Mouse (Mus musculus) lung, embryonic 16.5 days (tissue): ENCODE measurements around the gene Polr1e. TPM values are rescaled to one million over a fixed set of nuclear protein-coding genes. Genes with fewer than 3 reads are reported as not detected.
"Not testable (repeated sequence)": the region's sequence is repeated elsewhere in the genome, so short reads cannot be mapped to it uniquely, and the experiment has no call there.

Experiments used
- ATAC-seq: fragments of 200-750 bp; cut with Nextera tagmentation; 2 replicates; pipeline ENCODE4 v1.8.0; 2017; ENCODE audit warnings: low read depth, mild to moderate bottlenecking, moderate library complexity
- H3K27ac ChIP-seq: fragments of 300-500 bp; sonication (generic); 2 replicates; pipeline ENCODE4 v1.5.1; 2014; ENCODE audit warnings: mild to moderate bottlenecking, control low read depth, low read length
- H3K27me3 ChIP-seq: fragments of 300-500 bp; sonication (generic); 2 replicates; pipeline ENCODE4 v1.6.1; 2014; ENCODE audit warnings: low read depth, low read length, mixed read lengths; ENCODE audit not compliant: control insufficient read depth, insufficient read depth
- H3K36me3 ChIP-seq: fragments of 300-500 bp; sonication (generic); 2 replicates; pipeline ENCODE4 v1.6.1; 2014; ENCODE audit warnings: low read length; ENCODE audit not compliant: control insufficient read depth, insufficient read depth
- H3K4me1 ChIP-seq: fragments of 300-500 bp; sonication (generic); replicated peaks from 2 replicates; pipeline ENCODE4 v1.6.1; 2014; ENCODE audit warnings: low read length, mixed read lengths; ENCODE audit not compliant: control insufficient read depth, insufficient read depth
- H3K4me2 ChIP-seq: fragments of 300-500 bp; sonication (generic); 2 replicates; pipeline ENCODE4 v1.6.1; 2014; ENCODE audit warnings: low read depth, low read length, control low read depth
- H3K4me3 ChIP-seq: fragments of 300-500 bp; sonication (generic); 2 replicates; pipeline ENCODE4 v1.5.1; 2014; ENCODE audit warnings: mild to moderate bottlenecking, low read length, control low read depth
- H3K9ac ChIP-seq: fragments of 300-500 bp; sonication (generic); 2 replicates; pipeline ENCODE4 v1.6.1; 2014; ENCODE audit warnings: low read length, control low read depth
- H3K9me3 ChIP-seq: fragments of 300-500 bp; sonication (generic); 2 replicates; pipeline ENCODE4 v1.6.1; 2016; ENCODE audit warnings: low read length; ENCODE audit not compliant: control insufficient read depth
- WGBS: fragments of 180-500 bp; shearing (Covaris S2); extraction: QIAGEN DNeasy Blood & Tissue Kit; methylation state at CpG from one replicate; pipeline ENCODE4 v1.1.7; 2014; 5-methylcytosine and 5-hydroxymethylcytosine counted together
- polyA plus RNA-seq: library from polyadenylated mRNA; unstranded; fragments of >200 nt; fragmentation: Nextera tagmentation; extraction: Ambion mirVana; gene quantifications from 2 replicates; pipeline ENCODE4 v1.2.1, GENCODE M21; 2015

Gene Polr1e
- polyA plus RNA-seq, 1 experiment from 2014 or later, result 29.8 TPM

DNA sequence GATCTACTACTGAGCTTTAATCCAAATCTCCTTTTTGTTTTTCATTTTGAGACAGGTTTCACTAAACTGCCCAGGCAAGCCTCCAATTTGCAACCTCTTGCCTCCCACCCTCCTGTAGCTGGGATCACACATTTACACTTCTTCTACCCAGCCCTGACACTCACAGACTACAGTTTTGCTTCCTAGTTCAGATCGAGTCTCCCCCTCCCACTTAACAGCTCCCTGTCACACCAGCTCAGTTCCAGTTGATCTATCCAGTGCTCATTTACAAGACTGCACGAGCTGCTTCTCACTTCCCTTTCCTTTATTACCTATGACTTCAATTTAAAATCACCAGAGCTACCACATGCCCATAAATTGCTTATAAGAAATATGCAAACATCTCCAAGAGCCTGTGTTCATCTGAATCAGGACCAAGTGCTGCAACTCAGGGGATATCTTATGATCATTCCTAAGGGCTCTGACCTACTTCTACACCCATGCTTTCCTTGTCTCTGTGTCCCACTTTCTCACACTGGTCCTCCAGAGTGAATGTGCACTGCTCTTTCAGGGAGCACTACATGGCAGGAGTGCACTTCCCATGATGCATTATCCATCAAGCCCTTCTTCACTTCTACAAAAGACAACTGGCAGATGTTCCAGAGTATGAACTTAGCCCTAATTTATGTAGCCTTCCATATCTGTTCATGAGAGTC, 47.8 kb downstream of the Polr1e start:
- Histone ChIP-seq H3K27me3 (no peaks in the 10 kb centered on the region), H3K9me3 (no peaks in the 10 kb centered on the region), H3K4me1 (0 out of 2 replicates have a peak, but pooled peaks cover 2% of the 10 kb centered on the region), H3K9ac (no peak overlapping the region), H3K4me2 (no peak overlapping the region), H3K36me3 (no peaks in the 10 kb centered on the region), H3K4me3 (no peak overlapping the region), H3K27ac (no peak overlapping the region)
- no peak for ATAC-seq
- 23% methylated on average over 2 of the region's 2 CpGs for WGBS

DNA sequence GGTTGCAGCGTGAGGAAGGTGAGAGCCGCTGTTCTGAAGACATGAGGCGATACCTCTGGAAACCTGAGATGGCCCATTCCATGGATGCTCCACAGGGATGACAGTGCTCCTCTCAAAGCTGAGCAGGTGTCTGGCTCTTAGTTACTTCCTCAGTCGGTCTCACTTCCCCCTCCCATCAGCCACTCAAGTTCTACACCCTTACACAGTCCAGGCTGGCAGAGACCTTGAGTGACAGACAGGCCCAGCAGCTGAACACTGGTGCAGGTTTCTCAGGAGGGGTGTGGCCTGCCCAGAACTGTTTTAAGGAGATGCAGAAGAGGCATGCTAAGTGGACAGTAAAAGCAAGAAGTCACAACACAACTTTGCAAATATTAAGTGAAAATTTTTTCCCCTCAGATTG, 49.4 kb downstream of the Polr1e start:
- H3K4me1 ChIP-seq, result 0 out of 2 replicates have a peak, but pooled peaks cover 2% of the 10 kb centered on the region
- ATAC-seq, result no peak

DNA sequence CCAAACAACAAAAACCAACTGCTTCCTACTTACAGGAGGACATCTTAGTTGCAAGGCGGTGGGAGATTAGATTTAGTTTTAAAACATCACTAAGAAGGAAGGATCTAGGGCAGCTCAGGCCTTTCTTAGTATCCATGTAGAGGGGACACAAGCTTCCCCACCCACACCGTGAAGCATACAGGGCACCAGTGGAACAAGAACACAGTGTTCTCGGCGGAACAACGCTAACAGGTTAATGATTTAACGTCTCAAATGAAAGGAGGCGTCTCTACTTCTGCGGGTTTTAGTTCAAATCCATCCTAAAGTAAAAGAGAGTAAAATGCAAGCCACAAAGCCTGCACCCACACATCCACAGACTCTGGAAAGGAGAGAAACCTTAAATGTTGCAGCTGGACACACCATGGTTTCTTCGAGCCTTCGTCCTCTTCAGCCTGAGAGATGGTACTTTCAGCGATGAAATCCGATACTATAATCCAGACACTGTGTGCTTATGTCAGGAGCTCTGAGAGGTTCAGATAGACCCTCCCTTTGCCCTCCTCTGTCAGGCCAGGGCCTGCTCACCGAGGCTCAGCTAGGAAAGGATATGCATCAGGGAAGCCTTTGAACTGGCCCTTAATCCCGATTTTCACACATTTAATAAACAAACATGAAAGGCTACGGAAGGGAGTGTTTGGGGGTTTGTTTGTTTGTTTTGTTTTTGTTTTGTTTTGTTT, 54.0 kb downstream of the Polr1e start:
- ATAC-seq, result no peak
- WGBS, result 51% methylated on average over 15 of the region's 15 CpGs

More for the DNA sequence above, 49.4 kb downstream of the Polr1e start:
- Histone ChIP-seq H3K9me3 (no peaks in the 10 kb centered on the region), H3K4me2 (no peak overlapping the region), H3K4me3 (no peak overlapping the region), H3K27me3 (no peaks in the 10 kb centered on the region), H3K9ac (no peak overlapping the region), H3K27ac (no peak overlapping the region), H3K36me3 (no peaks in the 10 kb centered on the region)
- 75% methylated on average over 4 of the region's 4 CpGs for WGBS

DNA sequence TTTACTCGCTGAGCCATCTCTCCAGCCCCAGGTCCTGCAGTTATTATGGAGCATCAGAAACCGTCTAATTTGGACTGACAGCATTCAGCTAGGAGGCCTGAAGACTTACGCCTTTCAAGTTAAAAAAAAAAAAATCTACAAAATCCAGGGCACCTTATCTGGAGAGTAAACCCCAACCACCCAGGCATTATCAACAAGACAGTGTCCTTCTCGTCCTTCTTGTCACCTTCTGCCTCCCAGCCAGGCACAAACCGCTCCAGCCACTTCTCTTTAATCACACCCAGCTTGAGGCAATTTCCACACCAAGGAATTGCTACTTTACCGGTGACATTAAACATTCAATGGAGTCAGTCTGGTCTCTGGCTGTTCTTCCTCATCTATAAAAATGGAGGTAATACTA, 55.2 kb downstream of the Polr1e start:
- Histone ChIP-seq H3K4me3 (no peak overlapping the region), H3K4me2 (no peak overlapping the region), H3K27me3 (no peaks in the 10 kb centered on the region), H3K4me1 (0 out of 2 replicates have a peak, but pooled peaks cover 2% of the 10 kb centered on the region), H3K27ac (no peak overlapping the region), H3K9me3 (no peaks in the 10 kb centered on the region), H3K36me3 (no peaks in the 10 kb centered on the region), H3K9ac (no peak overlapping the region)
- WGBS, result 77% methylated on average over 6 of the region's 6 CpGs
- no peak for ATAC-seq

More for the DNA sequence above, 54.0 kb downstream of the Polr1e start:
- Histone ChIP-seq H3K9me3 (no peaks in the 10 kb centered on the region), H3K4me2 (no peak overlapping the region), H3K4me1 (0 out of 2 replicates have a peak, but pooled peaks cover 2% of the 10 kb centered on the region), H3K4me3 (no peak overlapping the region), H3K36me3 (no peaks in the 10 kb centered on the region), H3K27me3 (no peaks in the 10 kb centered on the region), H3K27ac (no peak overlapping the region), H3K9ac (no peak overlapping the region)

DNA sequence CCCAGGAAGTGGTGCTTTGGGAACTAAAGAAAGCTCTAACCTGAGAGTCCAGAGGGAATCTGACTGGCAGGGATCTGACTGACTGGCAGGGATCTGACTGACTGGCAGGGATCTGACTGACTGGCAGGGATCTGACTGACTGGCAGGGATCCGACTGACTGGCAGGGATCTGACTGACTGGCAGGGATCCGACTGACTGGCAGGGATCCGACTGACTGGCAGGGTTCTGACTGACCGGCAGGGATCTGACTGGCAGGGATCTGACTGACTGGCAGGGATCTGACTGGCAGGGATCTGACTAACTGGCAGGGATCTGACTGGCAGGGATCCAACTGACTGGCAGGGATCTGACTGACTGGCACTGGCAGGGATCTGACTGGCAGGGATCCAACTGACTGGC, 62.7 kb downstream of the Polr1e start:
- WGBS, result 86% methylated on average over 4 of the region's 4 CpGs
- not testable (repeated sequence) for H3K9ac ChIP-seq, H3K9me3 ChIP-seq, H3K27me3 ChIP-seq, H3K36me3 ChIP-seq, H3K4me1 ChIP-seq, ATAC-seq, H3K4me2 ChIP-seq, H3K27ac ChIP-seq, H3K4me3 ChIP-seq

DNA sequence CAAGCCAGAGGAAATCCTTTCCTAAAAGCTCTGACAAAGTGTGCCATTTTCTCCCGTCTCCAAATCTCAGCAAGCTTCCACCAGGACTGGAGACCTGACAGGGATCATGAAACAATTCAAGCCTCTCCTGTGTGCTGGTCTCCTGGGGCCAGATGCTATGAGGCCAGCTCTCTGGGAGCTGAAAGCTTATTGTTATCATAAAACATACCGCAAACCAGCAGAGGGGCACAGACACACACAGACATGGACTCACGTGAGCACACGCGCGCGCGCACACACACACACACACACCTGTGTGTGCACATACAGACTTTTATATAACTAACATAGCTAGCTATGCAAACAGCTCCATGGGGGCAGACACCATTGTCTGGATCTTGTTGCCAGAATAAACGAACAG, 64.6 kb downstream of the Polr1e start:
- 71% methylated on average over 9 of the region's 9 CpGs for WGBS
- Histone ChIP-seq H3K36me3 (no peaks in the 10 kb centered on the region), H3K9ac (no peak overlapping the region), H3K27me3 (no peaks in the 10 kb centered on the region), H3K4me1 (peaks cover 9% of the 10 kb centered on the region), H3K4me3 (peak overlapping the region; percentile 96; the same call in 1 of the 2 replicates), H3K9me3 (no peaks in the 10 kb centered on the region), H3K4me2 (peak overlapping the region; percentile 90; the same call in 1 of the 2 replicates), H3K27ac (no peak overlapping the region)
- no peak for ATAC-seq

DNA sequence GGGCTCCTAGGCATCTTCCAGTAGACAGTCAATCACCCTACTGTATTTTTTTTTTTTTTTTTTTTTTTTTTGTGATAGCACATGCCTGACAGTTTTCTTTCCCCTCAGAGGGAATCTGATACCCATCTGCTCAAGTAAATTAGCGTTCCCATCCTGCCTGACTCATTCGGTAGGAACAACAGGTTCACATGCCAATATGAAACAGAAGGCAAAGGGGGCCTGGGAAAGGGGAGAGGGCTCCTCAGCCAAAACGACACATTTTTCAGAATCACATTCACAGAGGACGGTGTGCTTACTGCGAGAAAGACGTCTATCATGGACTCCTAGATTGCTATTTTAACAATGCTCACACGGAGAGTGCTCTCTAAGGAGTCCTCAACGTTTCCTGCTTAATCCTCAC, 65.1 kb downstream of the Polr1e start:
- no peaks in the 10 kb centered on the region for H3K27me3 ChIP-seq
- peak overlapping the region; percentile 96 for H3K4me3 ChIP-seq
- no peaks in the 10 kb centered on the region for H3K9me3 ChIP-seq
- H3K9ac ChIP-seq, result peak overlapping the region; percentile 96
- ATAC-seq, result no peak
- peak overlapping the region; percentile 90 for H3K4me2 ChIP-seq
- 2% methylated on average over 8 of the region's 8 CpGs for WGBS
- no peaks in the 10 kb centered on the region for H3K36me3 ChIP-seq
- H3K27ac ChIP-seq, result no peak overlapping the region
- peaks cover 9% of the 10 kb centered on the region for H3K4me1 ChIP-seq

DNA sequence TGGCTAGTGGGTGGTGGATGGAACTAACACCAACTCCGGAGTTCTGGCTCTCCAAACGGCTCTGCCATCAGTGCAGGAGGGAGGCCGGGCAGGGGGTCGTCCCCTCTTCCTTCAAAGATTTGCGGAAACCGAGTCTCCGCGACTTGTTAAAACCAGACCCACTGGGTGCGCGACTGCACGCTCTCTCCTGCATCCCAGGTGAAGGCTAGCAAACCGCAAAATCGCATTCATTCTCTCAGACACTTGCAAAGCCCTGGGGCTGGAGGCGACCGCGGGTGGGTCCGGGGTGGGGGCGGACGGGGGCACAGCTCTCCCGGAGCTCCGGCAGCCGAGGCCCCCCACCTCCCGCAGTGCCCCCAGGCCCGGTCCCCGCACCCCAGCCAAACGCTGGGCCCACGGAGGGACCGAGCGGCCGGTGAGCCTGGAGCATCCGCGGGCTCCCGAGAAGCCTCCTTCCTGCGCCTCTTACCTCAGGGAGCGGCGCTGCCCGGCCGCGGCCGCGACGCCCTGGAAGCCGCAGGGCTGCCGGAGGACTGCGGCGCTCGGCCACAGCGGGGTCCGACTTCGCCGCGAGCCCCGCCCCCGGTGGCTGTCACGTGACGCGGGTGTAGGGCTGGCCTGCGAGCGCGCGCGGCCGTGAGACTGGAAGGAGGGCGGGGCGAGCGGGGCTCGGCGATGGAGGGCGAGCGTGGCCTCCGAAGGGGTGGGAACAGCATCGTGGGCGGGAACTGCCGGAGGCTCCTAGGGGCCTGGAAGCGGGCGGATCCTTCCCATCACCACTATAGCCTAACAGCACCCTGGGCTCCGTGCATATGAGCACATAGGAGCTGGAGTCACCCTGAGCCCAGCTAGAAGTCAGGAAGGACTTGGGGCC, 65.9 kb downstream of the Polr1e start, which contains the start of gene Fbxo10:
Fbxo10 (minus strand) TSS at position 584 of the 874 bp plus-strand sequence.
- peak within 1 kb of the TSS; percentile 96 for H3K9ac ChIP-seq

DNA sequence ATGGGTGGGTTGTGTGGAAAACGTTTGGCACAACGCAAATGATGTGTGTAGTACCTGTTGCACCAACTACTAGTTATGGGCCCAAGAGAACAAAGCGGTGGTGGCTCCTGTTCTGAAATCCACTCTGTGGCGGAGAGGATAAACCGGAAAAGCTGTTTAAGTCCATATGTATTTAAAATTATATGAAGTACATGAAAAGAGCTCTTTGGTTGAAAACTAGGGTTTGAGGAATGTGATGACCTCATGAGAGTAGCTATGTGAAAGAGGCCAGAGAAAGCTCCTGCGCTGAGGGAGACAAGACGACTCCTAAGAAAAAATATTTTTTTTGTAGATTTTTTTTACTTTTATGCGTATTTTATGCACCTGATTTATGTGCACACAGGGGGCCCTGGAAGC, 66.5 kb downstream of the Polr1e start:
- no peak for ATAC-seq
- 21% methylated on average over 8 of the region's 8 CpGs for WGBS
- peak overlapping the region; percentile 59 for H3K9ac ChIP-seq

More for the DNA sequence above, 65.9 kb downstream of the Polr1e start, which contains the start of gene Fbxo10:
- Histone ChIP-seq H3K9me3 (no peaks in the 10 kb centered on the region), H3K4me2 (peak within 1 kb of the TSS; percentile 90), H3K27ac (peak within 1 kb of the TSS; percentile 79), H3K4me3 (peak within 1 kb of the TSS; percentile 96), H3K27me3 (no peaks in the 10 kb centered on the region), H3K4me1 (peaks cover 9% of the 10 kb centered on the region), H3K36me3 (no peaks in the 10 kb centered on the region)
- WGBS, result under 1% methylated on average over 63 of the region's 77 CpGs
- ATAC-seq, result peak; percentile 98

More for the DNA sequence above, 66.5 kb downstream of the Polr1e start:
- Histone ChIP-seq H3K4me1 (peaks cover 9% of the 10 kb centered on the region), H3K27me3 (no peaks in the 10 kb centered on the region), H3K9me3 (no peaks in the 10 kb centered on the region), H3K4me3 (peak overlapping the region; percentile 96), H3K27ac (peak overlapping the region; percentile 78), H3K4me2 (peak overlapping the region; percentile 90), H3K36me3 (no peaks in the 10 kb centered on the region)
